Mouse (Mus musculus): ENCODE results near the gene Azin2. TPM values are rescaled to one million over a fixed set of nuclear protein-coding genes. Genes with fewer than 3 reads are reported as not detected.

Gene Azin2
- polyA plus RNA-seq, 1 experiment from 2014 or later = 17.7 TPM

DNA sequence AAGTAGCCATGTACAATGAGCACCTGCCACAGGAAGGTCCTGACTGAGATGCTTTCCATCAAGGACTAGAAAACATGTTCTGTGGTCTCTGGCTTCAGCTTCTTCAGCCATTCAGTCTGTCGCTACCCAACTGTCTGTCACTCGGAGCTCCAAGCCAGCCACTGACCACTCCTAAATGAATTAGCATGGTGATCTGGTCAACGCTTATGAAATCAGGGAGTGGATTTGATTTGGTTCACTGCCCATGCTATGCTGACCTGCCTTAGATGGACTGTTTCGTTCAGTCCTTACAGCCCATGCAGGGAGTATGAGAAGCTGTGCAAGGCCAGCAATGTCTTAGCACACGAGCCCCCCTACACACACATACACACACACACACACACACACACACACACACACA, 8.4 kb downstream of the Azin2 start:
- Histone ChIP-seq H3K27me3 (peaks cover 5% of the 10 kb centered on the region; the same call in 1 of the 2 replicates), H3K27ac (no peak overlapping the region), H3K36me3 (no peaks in the 10 kb centered on the region), H3K9me3 (replicated peaks) (no peaks in the 10 kb centered on the region), H3K4me1 (peaks cover 12% of the 10 kb centered on the region), H3K4me3 (no peak overlapping the region), H3K9ac (no peak overlapping the region), H3K4me2 (replicated peaks) (no peak overlapping the region)
- WGBS = 83% methylated on average over 5 of the region's 5 CpGs
- ATAC-seq (ENCODE audit: low FRiP score) = no peak

GRCm38 (mm10) chr4:128950461-128950860, 11.8 kb downstream of the Azin2 start:
- Histone ChIP-seq H3K4me1 (peaks cover 10% of the 10 kb centered on the region), H3K4me3 (no peak overlapping the region), H3K4me2 (replicated peaks) (no peak overlapping the region), H3K27me3 (no peaks in the 10 kb centered on the region), H3K36me3 (no peaks in the 10 kb centered on the region), H3K27ac (no peak overlapping the region), H3K9me3 (replicated peaks) (no peaks in the 10 kb centered on the region), H3K9ac (no peak overlapping the region)
- 82% methylated on average over 5 of the region's 5 CpGs for WGBS
- ATAC-seq (ENCODE audit: low FRiP score) = no peak

GRCm38 (mm10) chr4:128949470-128950005, 12.7 kb downstream of the Azin2 start:
- Histone ChIP-seq H3K4me1 (peaks cover 5% of the 10 kb centered on the region; the same call in 1 of the 2 replicates), H3K4me2 (replicated peaks) (no peak overlapping the region), H3K27me3 (no peaks in the 10 kb centered on the region), H3K27ac (no peak overlapping the region), H3K36me3 (no peaks in the 10 kb centered on the region), H3K9ac (no peak overlapping the region), H3K9me3 (replicated peaks) (no peaks in the 10 kb centered on the region), H3K4me3 (no peak overlapping the region)
- WGBS = 52% methylated on average over 15 of the region's 15 CpGs
- no peak for ATAC-seq (ENCODE audit: low FRiP score)

DNA sequence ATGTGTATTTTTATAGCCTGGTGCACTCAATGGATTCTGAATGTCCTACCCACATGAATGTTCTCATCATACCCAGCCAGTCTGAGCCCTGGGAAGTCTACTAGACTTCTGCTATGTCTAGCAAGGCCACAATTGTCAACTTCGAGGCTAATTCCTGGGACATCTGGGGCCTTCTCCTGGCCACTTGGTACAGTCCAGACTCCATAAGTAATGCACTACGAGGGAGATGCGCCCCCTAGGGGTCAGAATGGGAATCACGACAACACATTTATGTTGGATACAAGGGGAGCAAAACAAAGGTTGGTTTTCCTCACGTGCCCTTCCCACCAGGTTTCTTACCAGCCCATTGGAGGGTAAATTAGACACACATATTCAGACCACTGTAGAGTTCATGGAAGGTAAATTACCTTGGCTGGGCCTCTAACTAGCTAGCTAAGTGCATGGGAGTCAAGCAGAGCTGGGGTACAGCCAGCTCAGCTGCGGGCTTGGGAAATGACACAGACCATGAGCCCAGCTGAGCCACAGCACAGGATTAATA, 14.0 kb downstream of the Azin2 start:
- WGBS = 31% methylated on average over 6 of the region's 6 CpGs

DNA sequence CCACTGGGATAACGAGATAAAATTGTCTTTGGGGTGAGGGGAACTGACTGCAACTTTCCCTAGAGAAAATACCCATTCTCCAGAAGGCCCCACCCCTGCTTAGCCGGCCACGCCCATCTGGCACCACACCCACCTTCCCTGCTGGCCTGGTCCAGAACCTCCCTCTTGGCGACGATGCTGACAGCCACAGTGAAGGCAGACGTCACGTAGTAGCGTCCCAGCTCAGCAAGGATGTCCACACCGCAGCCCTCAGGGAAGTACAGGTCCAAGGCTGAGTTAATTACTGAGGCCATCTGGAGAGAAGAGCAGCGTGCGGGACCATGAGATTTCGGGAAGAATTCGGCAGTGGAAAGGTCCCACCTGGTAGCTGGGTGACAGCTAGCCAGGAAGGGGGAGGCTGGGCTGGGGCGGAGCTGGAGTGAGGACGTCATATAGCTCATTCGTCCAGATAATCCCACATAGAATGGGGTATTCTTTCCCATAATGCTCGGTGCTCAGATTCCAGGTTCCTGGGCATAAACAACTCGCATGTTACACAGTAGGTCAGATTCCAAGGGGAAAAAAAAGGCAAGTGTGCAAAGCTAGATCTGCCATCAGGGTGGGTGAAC, 14.8 kb downstream of the Azin2 start:
- no peak overlapping the region for H3K9ac ChIP-seq
- H3K9me3 ChIP-seq (replicated peaks) = no peaks in the 10 kb centered on the region
- no peak for ATAC-seq (ENCODE audit: low FRiP score)

More for the DNA sequence above, 14.0 kb downstream of the Azin2 start:
- Histone ChIP-seq H3K9ac (no peak overlapping the region), H3K36me3 (no peaks in the 10 kb centered on the region), H3K27me3 (no peaks in the 10 kb centered on the region), H3K27ac (no peak overlapping the region), H3K4me3 (no peak overlapping the region), H3K4me2 (replicated peaks) (no peak overlapping the region), H3K9me3 (replicated peaks) (no peaks in the 10 kb centered on the region), H3K4me1 (peaks cover 5% of the 10 kb centered on the region; the same call in 1 of the 2 replicates)
- no peak for ATAC-seq (ENCODE audit: low FRiP score)

GRCm38 (mm10) chr4:128946736-128947135, 15.5 kb downstream of the Azin2 start:
- H3K9ac ChIP-seq = no peak overlapping the region
- no peak overlapping the region for H3K27ac ChIP-seq
- no peaks in the 10 kb centered on the region for H3K9me3 ChIP-seq (replicated peaks)
- H3K4me2 ChIP-seq (replicated peaks) = no peak overlapping the region
- no peak overlapping the region for H3K4me3 ChIP-seq
- no peak for ATAC-seq (ENCODE audit: low FRiP score)
- no peaks in the 10 kb centered on the region for H3K27me3 ChIP-seq
- H3K36me3 ChIP-seq = no peaks in the 10 kb centered on the region
- peaks cover 5% of the 10 kb centered on the region; the same call in 1 of the 2 replicates for H3K4me1 ChIP-seq
- WGBS = 77% methylated on average over 9 of the region's 9 CpGs

More for the DNA sequence above, 14.8 kb downstream of the Azin2 start:
- H3K4me2 ChIP-seq (replicated peaks) = peak overlapping the region; percentile 31
- 19% methylated on average over 18 of the region's 18 CpGs for WGBS
- no peak overlapping the region for H3K27ac ChIP-seq
- H3K4me3 ChIP-seq = no peak overlapping the region
- no peaks in the 10 kb centered on the region for H3K27me3 ChIP-seq
- H3K36me3 ChIP-seq = no peaks in the 10 kb centered on the region
- H3K4me1 ChIP-seq = peaks cover 5% of the 10 kb centered on the region; the same call in 1 of the 2 replicates

GRCm38 (mm10) chr4:128942346-128942745, 19.9 kb downstream of the Azin2 start:
- no peak overlapping the region for H3K9ac ChIP-seq
- WGBS = 48% methylated on average over 3 of the region's 3 CpGs
- no peaks in the 10 kb centered on the region for H3K27me3 ChIP-seq
- no peak overlapping the region for H3K4me3 ChIP-seq
- H3K4me2 ChIP-seq (replicated peaks) = no peak overlapping the region
- no peaks in the 10 kb centered on the region for H3K36me3 ChIP-seq
- H3K4me1 ChIP-seq = peaks cover 1% of the 10 kb centered on the region; the same call in 1 of the 2 replicates
- no peaks in the 10 kb centered on the region for H3K9me3 ChIP-seq (replicated peaks)
- H3K27ac ChIP-seq = no peak overlapping the region
- ATAC-seq (ENCODE audit: low FRiP score) = no peak

- Histone ChIP-seq H3K4me1 (no peaks in the 10 kb centered on the region), H3K4me2 (replicated peaks) (no peak overlapping the region), H3K27ac (no peak overlapping the region), H3K36me3 (no peaks in the 10 kb centered on the region), H3K4me3 (no peak overlapping the region), H3K27me3 (no peaks in the 10 kb centered on the region), H3K9ac (no peak overlapping the region), H3K9me3 (replicated peaks) (no peaks in the 10 kb centered on the region)
- 73% methylated on average over 5 of the region's 5 CpGs for WGBS
- ATAC-seq (ENCODE audit: low FRiP score) = no peak
Measured at GRCm38 (mm10) chr4:128935595-128935994, 26.6 kb downstream of the Azin2 start.

- H3K27me3 ChIP-seq = 0 out of 2 replicates have a peak, but pooled peaks cover 1% of the 10 kb centered on the region
- no peak overlapping the region for H3K9ac ChIP-seq
- H3K4me2 ChIP-seq (replicated peaks) = no peak overlapping the region
- no peaks in the 10 kb centered on the region for H3K4me1 ChIP-seq
- H3K36me3 ChIP-seq = no peaks in the 10 kb centered on the region
- 75% methylated on average over 7 of the region's 7 CpGs for WGBS
- no peak overlapping the region for H3K27ac ChIP-seq
- H3K9me3 ChIP-seq (replicated peaks) = no peaks in the 10 kb centered on the region
- no peak for ATAC-seq (ENCODE audit: low FRiP score)
- no peak overlapping the region for H3K4me3 ChIP-seq
Measured at GRCm38 (mm10) chr4:128932783-128933182, 29.5 kb downstream of the Azin2 start.

GRCm38 (mm10) chr4:128924841-128925606, 37.2 kb downstream of the Azin2 start:
- peak overlapping the region; percentile 62 for H3K9ac ChIP-seq
- H3K36me3 ChIP-seq = no peaks in the 10 kb centered on the region
- peak overlapping the region; percentile 34 for H3K4me3 ChIP-seq
- H3K27ac ChIP-seq = no peak overlapping the region
- no peaks in the 10 kb centered on the region for H3K9me3 ChIP-seq (replicated peaks)
- H3K4me2 ChIP-seq (replicated peaks) = peak overlapping the region; percentile 75
- H3K4me1 ChIP-seq = peaks cover 4% of the 10 kb centered on the region
- WGBS = 15% methylated on average over 36 of the region's 36 CpGs
- peak; percentile 89 for ATAC-seq (ENCODE audit: low FRiP score)
- H3K27me3 ChIP-seq = peaks cover 26% of the 10 kb centered on the region

DNA sequence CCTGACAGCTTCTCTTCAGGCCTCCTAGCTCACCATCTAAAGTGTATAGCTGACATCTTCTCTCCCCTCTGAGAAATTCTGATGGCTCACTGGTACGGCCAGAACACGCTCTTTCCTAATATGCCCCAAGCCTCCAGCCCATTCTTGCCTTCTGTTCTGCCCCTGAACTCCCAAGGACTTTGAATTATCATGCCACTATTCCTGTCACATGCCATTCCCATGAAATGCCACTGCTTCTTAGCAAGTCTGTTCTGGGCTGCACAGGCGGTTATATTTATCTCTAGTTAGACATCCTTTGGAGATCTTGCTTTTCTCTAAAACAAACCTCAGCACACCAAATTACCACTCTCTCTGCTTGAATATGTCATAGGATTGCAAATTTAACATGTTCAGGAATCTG, 38.6 kb downstream of the Azin2 start:
- H3K36me3 ChIP-seq = no peaks in the 10 kb centered on the region
- peaks cover 26% of the 10 kb centered on the region for H3K27me3 ChIP-seq
- no peak overlapping the region for H3K27ac ChIP-seq
- WGBS = 89% methylated on average over 3 of the region's 3 CpGs
- H3K9ac ChIP-seq = no peak overlapping the region
- peaks cover 4% of the 10 kb centered on the region for H3K4me1 ChIP-seq
- no peak overlapping the region for H3K4me3 ChIP-seq
- no peak overlapping the region for H3K4me2 ChIP-seq (replicated peaks)
- H3K9me3 ChIP-seq (replicated peaks) = no peaks in the 10 kb centered on the region
- no peak for ATAC-seq (ENCODE audit: low FRiP score)

- H3K27ac ChIP-seq = no peak overlapping the region
- no peak for ATAC-seq (ENCODE audit: low FRiP score)
- H3K4me2 ChIP-seq (replicated peaks) = no peak overlapping the region
- H3K27me3 ChIP-seq = peaks cover 21% of the 10 kb centered on the region; the same call in 1 of the 2 replicates
- no peaks in the 10 kb centered on the region for H3K9me3 ChIP-seq (replicated peaks)
- 28% methylated on average over 10 of the region's 10 CpGs for WGBS
- H3K36me3 ChIP-seq = no peaks in the 10 kb centered on the region
- H3K4me1 ChIP-seq = 0 out of 2 replicates have a peak, but pooled peaks cover 3% of the 10 kb centered on the region
- H3K4me3 ChIP-seq = no peak overlapping the region
- no peak overlapping the region for H3K9ac ChIP-seq
Measured at GRCm38 (mm10) chr4:128919106-128919505, 43.1 kb downstream of the Azin2 start.
